Mouse (Mus musculus) myocyte (in vitro differentiated cells): Measurements from ENCODE around the gene Ccdc121. TPM values are rescaled to one million over a fixed set of nuclear protein-coding genes. Genes with fewer than 3 reads are reported as not detected.

Experiments used
- H3K27me3 ChIP-seq: one replicate; pipeline ENCODE4 v1.6.1; 2011; ENCODE audit not compliant: control insufficient read depth, insufficient read depth, insufficient read length
- H3K36me3 ChIP-seq: one replicate; pipeline ENCODE4 v1.6.1; 2011; ENCODE audit not compliant: control insufficient read depth, insufficient read depth
- H3K4me2 ChIP-seq: one replicate; pipeline ENCODE4 v1.6.1; 2011; ENCODE audit warnings: low read depth, control low read depth
- H3K4me3 ChIP-seq: one replicate; pipeline ENCODE4 v1.5.1; 2011; ENCODE audit warnings: mild to moderate bottlenecking, control low read depth, moderate library complexity
- H3K79me2 ChIP-seq: one replicate; pipeline ENCODE4 v1.6.1; 2011; ENCODE audit not compliant: control insufficient read depth, insufficient read depth
- H3ac ChIP-seq: one replicate; pipeline ENCODE4 v1.6.1; 2011; ENCODE audit not compliant: control insufficient read depth, insufficient read length
- CEBPB ChIP-seq: IDR thresholded peaks from 2 replicates; pipeline ENCODE4 v1.6.1; 2011; ENCODE audit warnings: mild to moderate bottlenecking, moderate library complexity; ENCODE audit not compliant: poor library complexity, insufficient read depth, severe bottlenecking
- E2F4 ChIP-seq: IDR thresholded peaks from one replicate; pipeline ENCODE4 v1.6.1; 2011; ENCODE audit warnings: mild to moderate bottlenecking, control low read depth, moderate library complexity; ENCODE audit not compliant: insufficient read depth
- MAX ChIP-seq: IDR thresholded peaks from one replicate; pipeline ENCODE4 v1.6.1; 2011; ENCODE audit warnings: low read depth, mild to moderate bottlenecking, control low read depth
- MYOD1 ChIP-seq, 3 experiments: IDR thresholded peaks; one replicate each; pipeline ENCODE4 v1.6.1; 2011; ENCODE audit warnings: control low read depth in 2 of 3, low read depth in 2 of 3, mild to moderate bottlenecking in 2 of 3, moderate library complexity in 1 of 3; ENCODE audit not compliant: insufficient read length in 2 of 3, control insufficient read depth in 1 of 3
- MYOG ChIP-seq, 3 experiments: IDR thresholded peaks; one replicate each; pipeline ENCODE4 v1.6.1; 2011; ENCODE audit warnings: control low read depth in 2 of 3, low read depth in 2 of 3, mild to moderate bottlenecking in 2 of 3; ENCODE audit not compliant: insufficient read length in 2 of 3, control insufficient read depth in 1 of 3, insufficient read depth in 1 of 3
- POLR2A ChIP-seq: IDR thresholded peaks from one replicate; pipeline ENCODE4 v1.6.1; 2011; ENCODE audit warnings: low read depth, mild to moderate bottlenecking, control low read depth, moderate library complexity; ENCODE audit not compliant: insufficient read length
- POLR2AphosphoS2 ChIP-seq: IDR thresholded peaks from one replicate; pipeline ENCODE4 v1.6.1; 2011; ENCODE audit warnings: low read depth, control low read depth; ENCODE audit not compliant: insufficient read length
- REST ChIP-seq: IDR thresholded peaks from one replicate; pipeline ENCODE4 v1.6.1; 2011; ENCODE audit warnings: mild to moderate bottlenecking, control low read depth, moderate library complexity; ENCODE audit not compliant: insufficient read depth, insufficient read length
- SRF ChIP-seq: IDR thresholded peaks from one replicate; pipeline ENCODE4 v1.6.1; 2011; ENCODE audit warnings: low read depth; ENCODE audit not compliant: control insufficient read depth, insufficient read length
- TCF12 ChIP-seq: IDR thresholded peaks from one replicate; pipeline ENCODE4 v1.6.1; 2011; ENCODE audit warnings: mild to moderate bottlenecking, control low read depth; ENCODE audit not compliant: poor library complexity, insufficient read depth, severe bottlenecking
- TCF3 ChIP-seq: IDR thresholded peaks from one replicate; pipeline ENCODE4 v1.6.1; 2011; ENCODE audit warnings: low read depth, control low read depth; ENCODE audit not compliant: insufficient read length
- USF1 ChIP-seq: IDR thresholded peaks from one replicate; pipeline ENCODE4 v1.6.1; 2011; ENCODE audit warnings: low read depth, mild to moderate bottlenecking, control low read depth, moderate library complexity
- polyA plus RNA-seq: library from polyadenylated mRNA; unstranded; fragments of >200 nt; fragmentation: generic; extraction: Trizol; gene quantifications from one replicate; pipeline ENCODE4 v1.2.1, GENCODE M21; 2012; ENCODE audit warnings: missing spikeins

Gene Ccdc121
- polyA plus RNA-seq, 1 experiment, result not detected

- TF ChIP-seq TCF12, result no peak
- no peak for TF ChIP-seq MYOG (IDR thresholded peaks at IDR 0.05; ENCODE audit: control insufficient read depth in 1 of 3, insufficient read depth in 1 of 3, insufficient read length in 2 of 3, low read depth in 2 of 3)
- TF ChIP-seq MAX, result no peak
- no peak for TF ChIP-seq E2F4
- no peak for TF ChIP-seq TCF3
- no peak for TF ChIP-seq REST
- no peak for TF ChIP-seq CEBPB
- no peak for TF ChIP-seq POLR2AphosphoS2
- no peak for TF ChIP-seq MYOD1 (IDR thresholded peaks at IDR 0.05; ENCODE audit: control insufficient read depth in 1 of 3, insufficient read length in 2 of 3, low read depth in 2 of 3)
- TF ChIP-seq USF1, result no peak
- TF ChIP-seq POLR2A, result no peak
- no peak for TF ChIP-seq SRF
- Histone ChIP-seq H3K4me2 (no peak overlapping the region), H3K27me3 (no peaks in the 10 kb centered on the region), H3ac (no peak overlapping the region), H3K4me3 (no peak overlapping the region), H3K36me3 (no peaks in the 10 kb centered on the region), H3K79me2 (no peaks in the 10 kb centered on the region)
Measured at GRCm38 (mm10) chr1:181469415-181469814, 41.8 kb downstream of the Ccdc121 start.

GRCm38 (mm10) chr1:181467321-181467670 lies 44.0 kb downstream of the Ccdc121 start:
- Histone ChIP-seq H3K4me2 (no peak overlapping the region), H3K4me3 (no peak overlapping the region), H3ac (no peak overlapping the region), H3K27me3 (no peaks in the 10 kb centered on the region), H3K79me2 (no peaks in the 10 kb centered on the region), H3K36me3 (no peaks in the 10 kb centered on the region)
- TF ChIP-seq USF1, result no peak
- no peak for TF ChIP-seq MYOG (IDR thresholded peaks at IDR 0.05; ENCODE audit: control insufficient read depth in 1 of 3, insufficient read depth in 1 of 3, insufficient read length in 2 of 3, low read depth in 2 of 3)
- TF ChIP-seq CEBPB, result no peak
- TF ChIP-seq TCF12, result no peak
- TF ChIP-seq E2F4, result no peak
- TF ChIP-seq SRF, result no peak
- no peak for TF ChIP-seq POLR2A
- TF ChIP-seq MYOD1 (IDR thresholded peaks at IDR 0.05; ENCODE audit: control insufficient read depth in 1 of 3, insufficient read length in 2 of 3, low read depth in 2 of 3), result no peak
- no peak for TF ChIP-seq POLR2AphosphoS2
- TF ChIP-seq REST, result no peak
- TF ChIP-seq MAX, result no peak
- no peak for TF ChIP-seq TCF3

GRCm38 (mm10) chr1:181466601-181467320 lies 44.5 kb downstream of the Ccdc121 start:
- Histone ChIP-seq H3K4me3 (no peak overlapping the region), H3K4me2 (no peak overlapping the region)

GRCm38 (mm10) chr1:181466040-181466439 lies 45.2 kb downstream of the Ccdc121 start:
- Histone ChIP-seq H3ac (no peak overlapping the region), H3K79me2 (no peaks in the 10 kb centered on the region), H3K4me3 (no peak overlapping the region), H3K4me2 (no peak overlapping the region), H3K36me3 (no peaks in the 10 kb centered on the region), H3K27me3 (no peaks in the 10 kb centered on the region)
- TF ChIP-seq MAX (no peak), MYOD1 (IDR thresholded peaks at IDR 0.05; ENCODE audit: control insufficient read depth in 1 of 3, insufficient read length in 2 of 3, low read depth in 2 of 3) (no peak), MYOG (IDR thresholded peaks at IDR 0.05; ENCODE audit: control insufficient read depth in 1 of 3, insufficient read depth in 1 of 3, insufficient read length in 2 of 3, low read depth in 2 of 3) (no peak), REST (no peak), TCF12 (no peak), CEBPB (no peak), USF1 (no peak)

More at GRCm38 (mm10) chr1:181466601-181467320, 44.5 kb downstream of the Ccdc121 start:
- TF ChIP-seq USF1, result no peak
- TF ChIP-seq MYOG (IDR thresholded peaks at IDR 0.05; ENCODE audit: control insufficient read depth in 1 of 3, insufficient read depth in 1 of 3, insufficient read length in 2 of 3, low read depth in 2 of 3), result no peak
- TF ChIP-seq CEBPB, result no peak
- TF ChIP-seq E2F4, result no peak
- TF ChIP-seq MYOD1 (IDR thresholded peaks at IDR 0.05; ENCODE audit: control insufficient read depth in 1 of 3, insufficient read length in 2 of 3, low read depth in 2 of 3), result no peak
- TF ChIP-seq TCF12, result no peak
- TF ChIP-seq TCF3, result no peak
- TF ChIP-seq POLR2A, result no peak
- no peak for TF ChIP-seq MAX
- no peak for TF ChIP-seq REST
- no peak for TF ChIP-seq POLR2AphosphoS2
- no peak for TF ChIP-seq SRF
- Histone ChIP-seq H3ac (no peak overlapping the region), H3K27me3 (no peaks in the 10 kb centered on the region), H3K36me3 (no peaks in the 10 kb centered on the region), H3K79me2 (no peaks in the 10 kb centered on the region)

GRCm38 (mm10) chr1:181465027-181465426 lies 46.2 kb downstream of the Ccdc121 start:
- Histone ChIP-seq H3K27me3 (no peaks in the 10 kb centered on the region), H3K4me2 (no peak overlapping the region), H3ac (no peak overlapping the region), H3K36me3 (no peaks in the 10 kb centered on the region), H3K4me3 (no peak overlapping the region), H3K79me2 (no peaks in the 10 kb centered on the region)
- TF ChIP-seq TCF12, result no peak
- no peak for TF ChIP-seq MYOG (IDR thresholded peaks at IDR 0.05; ENCODE audit: control insufficient read depth in 1 of 3, insufficient read depth in 1 of 3, insufficient read length in 2 of 3, low read depth in 2 of 3)
- TF ChIP-seq E2F4, result no peak
- TF ChIP-seq MYOD1 (IDR thresholded peaks at IDR 0.05; ENCODE audit: control insufficient read depth in 1 of 3, insufficient read length in 2 of 3, low read depth in 2 of 3), result no peak
- no peak for TF ChIP-seq CEBPB
- no peak for TF ChIP-seq REST
- no peak for TF ChIP-seq TCF3
- TF ChIP-seq USF1, result no peak
- TF ChIP-seq POLR2A, result no peak
- TF ChIP-seq MAX, result no peak
- TF ChIP-seq POLR2AphosphoS2, result no peak
- TF ChIP-seq SRF, result no peak
